In genomic region chr2:77775247-77775880, GRCm38 (mm10) we compare ENCODE assay signal across 14 mouse cellular contexts. TPM values are rescaled to one million over a fixed set of nuclear protein-coding genes. Genes with fewer than 3 reads are reported as not detected.
DNase-seq lines count a peak whose midpoint lies in the region; ATAC-seq lines count a peak whose summit lies in the region.
"Had no signal": no experiment of that assay in that cellular context is flagged by ENCODE, and none has a peak within 500 bp of the region (broad histone marks: within the 10 kb centered on the region; RNA-seq: fewer than 3 reads in every experiment).

No protein-coding gene starts in this region.

- intact Hi-C loops in heart, postnatal 36 days (cut with DNase I) = no loop called here
- intact Hi-C loops in left cerebral cortex, postnatal 4 days (cut with DNase I) = no loop called here
- intact Hi-C loops in left cerebral cortex, postnatal 10 days (cut with DNase I) = no loop called here

- no peak overlapping the region for H3K27ac ChIP-seq in heart, embryonic 12.5 days (ENCODE audit: poor library complexity, severe bottlenecking)
- no peak overlapping the region for H3K27ac ChIP-seq in hindbrain, embryonic 10.5 days
- no peak overlapping the region for H3K27ac ChIP-seq in midbrain, embryonic 11.5 days (ENCODE audit: low read depth, low read length)
- H3K27ac ChIP-seq: embryonic facial prominence, embryonic 13.5 days had no signal

- no peak overlapping the region for H3K9ac ChIP-seq in heart, embryonic 12.5 days
- peak overlapping the region; percentile 33; the same call in 1 of the 2 replicates for H3K9ac ChIP-seq in midbrain, embryonic 11.5 days (ENCODE audit: low read length)
- H3K9ac ChIP-seq: embryonic facial prominence, embryonic 13.5 days had no signal

- H3K4me2 ChIP-seq in heart, embryonic 12.5 days = 0 out of 2 replicates have a peak overlapping the region, but pooled peaks have one; percentile 16
- H3K4me2 ChIP-seq in midbrain, embryonic 11.5 days = peak overlapping the region; percentile 22; the same call in 1 of the 2 replicates
- H3K4me2 ChIP-seq: embryonic facial prominence, embryonic 13.5 days had no signal

- 70% methylated on average over 15 of the region's 15 CpGs for WGBS in heart, embryonic 12.5 days
- WGBS in hindbrain, embryonic 10.5 days = 69% methylated on average over 15 of the region's 15 CpGs
- WGBS in midbrain, embryonic 11.5 days = 44% methylated on average over 15 of the region's 15 CpGs

- peaks cover 12% of the 10 kb centered on the region for H3K4me1 ChIP-seq in heart, embryonic 12.5 days (replicated peaks)
- peaks cover 17% of the 10 kb centered on the region for H3K4me1 ChIP-seq in hindbrain, embryonic 10.5 days (replicated peaks)
- H3K4me1 ChIP-seq in midbrain, embryonic 11.5 days (ENCODE audit: control insufficient read depth, insufficient read depth, low read length) = peaks cover 20% of the 10 kb centered on the region

- no peak overlapping the region for H3K4me3 ChIP-seq in heart, embryonic 12.5 days
- no peak overlapping the region for H3K4me3 ChIP-seq in hindbrain, embryonic 10.5 days
- H3K4me3 ChIP-seq in midbrain, embryonic 11.5 days (ENCODE audit: low read depth, low read length) = no peak overlapping the region
- H3K4me3 ChIP-seq: embryonic facial prominence, embryonic 13.5 days had no signal

- no peak for ATAC-seq in heart, embryonic 12.5 days (ENCODE audit: insufficient number of reproducible peaks, low FRiP score)
- peak; percentile 71 for ATAC-seq in midbrain, embryonic 11.5 days (ENCODE audit: low FRiP score)
- ATAC-seq: forebrain, embryonic 16.5 days had no signal

- no peak for DNase-seq in heart, postnatal 36 days
- peak; percentile 27 for DNase-seq in left cerebral cortex, postnatal 4 days
- no peak for DNase-seq in left cerebral cortex, postnatal 10 days (ENCODE audit: extremely low spot score in 1 of 2, low spot score in 2 of 2)
- DNase-seq in hindbrain, embryonic 10.5 days (ENCODE audit: low spot score) = peak; percentile 14
- peak; percentile 91 for DNase-seq in midbrain, embryonic 11.5 days (ENCODE audit: low spot score, missing footprints)
- no peak for DNase-seq in yolk sac, embryonic 10.5 days (ENCODE audit: low spot score)
- DNase-seq in retina, embryonic 14.5 days (ENCODE audit: low spot score) = no peak
- DNase-seq: adrenal gland, postnatal 14 days; cerebellum, adult 18-20 months; kidney, postnatal 36 days had no signal

- H3K36me3 ChIP-seq in heart, embryonic 12.5 days = no peaks in the 10 kb centered on the region
- no peaks in the 10 kb centered on the region for H3K36me3 ChIP-seq in hindbrain, embryonic 10.5 days
- H3K36me3 ChIP-seq in midbrain, embryonic 11.5 days (ENCODE audit: control insufficient read depth, insufficient read depth, low read length) = no peaks in the 10 kb centered on the region
- H3K36me3 ChIP-seq: embryonic facial prominence, embryonic 13.5 days had no signal

- no peaks in the 10 kb centered on the region for H3K9me3 ChIP-seq in heart, embryonic 12.5 days (replicated peaks)
- H3K9me3 ChIP-seq in hindbrain, embryonic 10.5 days = no peaks in the 10 kb centered on the region
- no peaks in the 10 kb centered on the region for H3K9me3 ChIP-seq in midbrain, embryonic 11.5 days (ENCODE audit: control insufficient read depth, low read length)
- H3K9me3 ChIP-seq: embryonic facial prominence, embryonic 13.5 days had no signal

- H3K27me3 ChIP-seq in heart, embryonic 12.5 days (replicated peaks) = no peaks in the 10 kb centered on the region
- no peaks in the 10 kb centered on the region for H3K27me3 ChIP-seq in hindbrain, embryonic 10.5 days (ENCODE audit: insufficient read depth, poor library complexity, severe bottlenecking)
- no peaks in the 10 kb centered on the region for H3K27me3 ChIP-seq in midbrain, embryonic 11.5 days (ENCODE audit: control insufficient read depth, insufficient read depth, low read length)
- H3K27me3 ChIP-seq: embryonic facial prominence, embryonic 13.5 days had no signal

RNA-seq across cellular contexts. Expression of gene Zfp385b, which starts 44.1 kb away (rescaled TPM):
- 4.3 and 4.5 TPM in 2 replicates for polyA plus RNA-seq in heart, embryonic 12.5 days (2016; fragmentation: Nextera tagmentation; extraction: Ambion mirVana)
- total RNA-seq in heart, postnatal 36 days (2021) = 1 to 10 TPM; 8.7 to 9.7 TPM
- total RNA-seq in left cerebral cortex, postnatal 4 days (2021) = 10 to 100 TPM; 30.5 to 33.0 TPM
- 10 to 100 TPM; 41.6 to 42.4 TPM for total RNA-seq in left cerebral cortex, postnatal 10 days (2021)
- polyA plus RNA-seq in hindbrain, embryonic 10.5 days (2016; fragmentation: Nextera tagmentation; extraction: Ambion mirVana) = 0.88 and 1.1 TPM in 2 replicates
- polyA plus RNA-seq in midbrain, embryonic 11.5 days (2014; fragmentation: Nextera tagmentation; extraction: Ambion mirVana) = 1.7 and 2.3 TPM in 2 replicates
- total RNA-seq: hematopoietic stem cell, adult 5-6 weeks had no signal

Comparison
In these comparisons a context has a peak if more than half of its experiments do, and no peak if none do; other contexts are left out.
1. DNase-seq: peak in left cerebral cortex, postnatal 4 days (single experiment), hindbrain, embryonic 10.5 days (single experiment) and midbrain, embryonic 11.5 days (single experiment); none in heart, postnatal 36 days (0 of 2), left cerebral cortex, postnatal 10 days (0 of 2), yolk sac, embryonic 10.5 days (single experiment) and retina, embryonic 14.5 days (single experiment).